Mouse (Mus musculus): ENCODE measurements around the gene Supt6. TPM values are rescaled to one million over a fixed set of nuclear protein-coding genes. Genes with fewer than 3 reads are reported as not detected.

The Supt6 gene
- polyA plus RNA-seq (2014; fragmentation: Illumina TruSeq; extraction: RNeasy Lipid Tissue Mini Kit (QIAGEN cat#74804); ENCODE audit: low read depth, low replicate concordance), result 25.6 TPM

DNA sequence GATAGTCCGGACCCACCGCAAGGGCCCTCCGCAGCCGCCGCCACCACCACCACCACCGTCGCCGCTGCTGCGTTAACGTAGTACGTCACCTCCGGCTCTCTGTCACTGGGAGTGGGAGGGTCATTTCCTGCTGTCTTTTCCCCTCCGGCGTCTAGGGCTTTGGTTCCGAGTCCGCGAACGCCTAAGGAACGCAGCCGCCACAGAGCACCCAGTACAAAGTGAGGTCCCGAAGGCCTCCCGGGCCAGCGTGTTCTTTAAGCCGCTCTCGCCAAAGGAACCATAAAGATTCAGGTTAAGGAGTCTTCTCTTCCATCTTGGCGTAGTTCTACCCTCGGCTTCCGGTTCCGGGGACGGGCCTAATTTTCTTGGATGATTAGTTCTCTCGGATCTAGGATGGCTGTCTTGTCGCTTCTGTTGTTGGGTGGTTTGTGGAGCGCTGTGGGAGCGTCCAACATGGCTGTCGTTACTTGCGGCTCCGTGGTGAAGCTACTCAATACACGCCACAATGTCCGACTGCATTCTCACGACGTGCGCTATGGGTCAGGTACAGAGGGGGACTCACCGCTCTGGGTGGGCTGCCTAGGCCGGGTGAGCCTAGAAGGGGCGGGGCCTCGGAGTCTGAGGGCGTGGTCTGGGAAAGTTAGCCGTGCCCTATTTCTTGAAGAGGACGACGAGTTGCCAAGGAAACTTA lies at the start of gene Supt6, which contains the start of gene Sdf2:
Gene Supt6 (minus strand): TSS at position 361 of the 691 bp plus-strand sequence.
Gene Sdf2 (plus strand): TSS at position 120 of the 691 bp plus-strand sequence.

DNA sequence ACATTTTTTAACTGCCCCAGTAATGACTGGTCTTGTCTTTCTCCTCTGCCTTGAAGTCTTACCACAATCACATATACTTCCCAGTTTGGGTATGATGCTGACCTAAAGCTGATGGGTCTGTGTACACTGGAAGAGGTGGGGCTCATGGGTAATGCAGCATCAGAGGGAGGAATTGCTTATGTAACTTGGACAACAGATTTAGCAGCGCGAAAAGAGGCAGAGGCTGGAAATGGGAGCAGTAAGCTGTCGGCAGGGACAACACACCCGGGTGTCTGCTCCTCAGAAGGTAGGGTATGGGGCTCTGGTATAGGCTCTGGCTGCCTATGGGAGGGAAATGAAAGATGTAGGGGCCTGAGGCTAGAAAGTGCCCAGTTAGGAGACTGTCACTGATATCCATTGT lies 44.9 kb upstream of the Supt6 start, which contains the start of gene BC030499:
Gene BC030499 (plus strand): TSS at position 188 of the 400 bp plus-strand sequence.

DNA sequence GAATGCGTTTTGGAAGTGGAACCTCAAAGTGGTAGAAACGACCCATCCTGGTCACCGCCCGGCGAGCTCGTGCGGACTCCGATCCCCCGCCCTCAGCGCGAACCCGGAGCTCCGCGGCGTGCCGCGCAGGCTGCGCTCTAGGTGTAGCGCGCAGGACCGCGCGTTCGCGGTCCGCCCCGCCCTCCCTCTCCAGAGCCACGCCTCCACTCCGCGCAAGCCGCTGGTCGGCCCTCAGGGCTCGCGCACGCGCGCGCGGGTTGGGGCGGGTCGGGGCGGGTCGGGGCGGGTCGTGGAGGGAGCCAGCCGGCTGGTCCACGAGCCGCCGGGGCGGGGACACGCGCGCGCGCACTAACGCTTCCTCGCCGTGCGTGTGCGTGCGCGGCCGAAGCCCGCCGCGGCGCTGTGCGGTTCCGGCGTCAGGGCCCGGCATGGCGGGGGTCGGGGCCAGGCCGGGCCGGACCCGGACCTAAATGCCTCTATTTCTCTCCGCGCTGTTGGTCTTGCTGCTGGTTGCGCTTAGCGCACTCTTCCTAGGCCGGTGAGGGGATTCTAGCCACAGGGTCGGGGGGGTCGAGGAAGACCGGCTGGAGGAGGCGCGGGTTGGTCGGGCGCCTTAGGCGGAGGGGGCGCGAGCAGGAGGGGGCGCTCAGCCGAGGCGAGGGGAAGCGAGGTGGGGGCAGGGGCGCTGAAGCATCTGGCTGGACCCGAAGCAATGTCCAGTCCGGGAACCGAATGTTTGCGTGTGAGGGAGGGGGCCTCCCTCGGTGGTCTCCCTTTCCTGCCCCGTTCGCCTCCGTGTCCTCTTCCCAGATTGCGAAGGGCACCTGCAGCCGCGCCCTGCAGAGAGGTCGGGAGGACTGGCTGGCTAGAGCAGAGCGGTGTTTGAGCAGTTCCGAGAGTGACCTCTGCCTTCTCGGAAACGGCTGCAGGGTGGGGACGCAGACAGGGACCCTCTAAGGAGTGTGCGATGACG lies 15.9 kb upstream of the Supt6 start, which contains the start of gene 2610507B11Rik:
Gene 2610507B11Rik (plus strand): TSS at position 373 of the 973 bp plus-strand sequence.

DNA sequence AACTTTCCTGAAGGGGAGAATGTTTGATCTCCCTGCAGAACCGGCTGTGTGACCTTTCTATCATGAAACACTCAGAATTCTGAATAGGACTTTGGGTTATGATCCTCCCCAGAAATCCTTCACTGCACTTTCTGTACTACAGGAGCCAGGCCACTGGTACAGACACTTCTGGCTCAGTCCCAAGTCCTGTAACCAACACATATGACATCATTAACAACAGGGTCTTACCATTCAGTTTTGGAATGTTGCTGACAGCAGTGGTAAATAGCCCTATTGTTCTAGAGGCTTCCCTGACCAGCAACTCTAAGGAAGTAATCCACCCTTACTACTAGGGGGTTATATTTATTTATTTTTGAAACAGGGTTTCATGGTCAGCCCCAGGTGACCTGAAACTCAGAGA lies 52.7 kb downstream of the Supt6 start, which contains the start of gene Proca1:
Gene Proca1 (plus strand): TSS at position 280 of the 400 bp plus-strand sequence.

DNA sequence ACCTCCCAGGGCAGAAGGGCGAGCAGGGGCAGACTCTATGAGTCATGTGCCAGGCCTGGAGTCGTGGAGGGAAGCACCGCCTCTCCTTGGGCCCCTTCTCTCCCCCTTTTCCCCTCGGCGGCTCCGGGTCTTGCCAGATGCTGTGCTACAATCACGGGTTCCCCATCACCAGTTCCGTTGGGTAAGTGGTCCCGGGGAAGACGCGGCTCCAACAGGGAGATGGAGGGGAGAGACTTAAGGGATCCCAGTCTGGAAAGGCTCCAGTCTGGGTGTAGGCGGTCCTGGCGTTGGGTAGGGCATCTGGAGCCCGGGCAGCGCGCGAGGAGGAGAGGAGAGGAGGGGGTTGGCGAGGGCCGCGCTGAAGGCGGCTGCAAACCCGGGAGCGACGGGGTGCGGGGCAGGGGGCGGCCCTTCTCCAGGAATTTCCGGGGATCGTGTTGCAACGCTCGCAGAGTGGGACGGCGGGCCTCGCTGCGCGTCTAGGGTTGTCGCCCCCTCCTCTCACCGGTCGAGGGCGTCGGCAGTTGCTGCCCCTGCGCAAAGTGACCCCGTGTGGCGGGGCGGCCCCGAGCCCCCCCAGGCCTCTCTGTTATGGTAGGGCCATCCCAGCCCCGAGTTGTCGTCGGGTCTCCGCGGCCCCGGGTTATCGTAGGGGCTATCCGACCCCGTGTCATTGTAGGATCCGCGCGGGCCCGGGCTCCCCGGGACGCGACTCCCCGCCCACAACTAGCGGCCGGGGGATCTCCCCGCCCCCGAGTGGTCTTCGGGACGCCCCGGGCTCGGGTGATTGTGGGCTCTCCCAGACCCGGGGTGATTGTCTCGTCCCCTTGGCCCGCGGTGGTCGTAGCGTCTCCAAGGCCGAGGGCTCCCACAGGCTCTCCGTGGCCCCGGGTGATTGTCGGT lies 57.2 kb downstream of the Supt6 start, which contains the start of gene Rab34:
Gene Rab34 (plus strand): TSS at position 100 of the 903 bp plus-strand sequence.

DNA sequence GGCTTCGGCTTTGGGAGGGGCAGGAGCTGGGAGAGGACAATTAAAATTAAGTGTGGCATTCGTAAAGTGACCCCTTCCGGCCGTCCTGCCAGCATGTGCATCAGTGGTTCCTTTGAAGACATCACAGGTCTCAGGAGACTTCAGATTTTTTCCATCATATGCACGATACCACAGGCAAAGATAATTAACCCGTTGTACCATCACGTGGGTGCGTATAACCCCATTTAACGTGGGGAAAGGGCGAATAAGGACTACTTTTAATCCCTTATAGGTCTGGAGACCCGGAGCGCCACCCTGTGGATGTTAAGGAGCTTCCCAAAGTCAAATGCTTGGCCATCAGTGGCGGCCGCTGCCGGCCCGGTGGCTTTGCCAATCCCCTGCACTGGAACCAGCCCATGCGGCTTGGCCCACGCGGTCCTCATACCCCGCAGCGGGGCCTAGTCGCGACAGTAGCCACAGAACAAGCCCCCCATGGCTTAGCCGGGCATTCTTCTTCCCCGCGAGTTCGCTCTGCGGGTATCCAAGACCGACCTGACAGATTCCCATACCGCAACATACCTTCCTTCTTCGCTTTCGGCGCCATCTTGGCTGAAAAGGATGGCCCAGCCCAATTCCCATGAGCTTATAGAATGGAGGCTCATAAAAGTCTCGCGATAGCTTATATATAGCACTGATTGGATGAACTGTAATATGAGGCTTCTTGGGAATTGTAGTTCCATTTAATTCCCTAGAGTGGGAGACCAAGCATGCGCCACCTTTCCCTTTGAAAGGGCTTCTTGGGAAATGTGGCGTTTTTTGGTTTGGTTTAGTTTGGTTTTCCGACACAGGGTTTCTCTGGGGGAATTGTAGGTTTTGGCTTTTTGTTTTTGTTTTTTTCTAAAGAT lies 62.6 kb downstream of the Supt6 start, which contains the start of gene Rpl23a:
Gene Rpl23a (minus strand): TSS at position 624 of the 884 bp plus-strand sequence.

DNA sequence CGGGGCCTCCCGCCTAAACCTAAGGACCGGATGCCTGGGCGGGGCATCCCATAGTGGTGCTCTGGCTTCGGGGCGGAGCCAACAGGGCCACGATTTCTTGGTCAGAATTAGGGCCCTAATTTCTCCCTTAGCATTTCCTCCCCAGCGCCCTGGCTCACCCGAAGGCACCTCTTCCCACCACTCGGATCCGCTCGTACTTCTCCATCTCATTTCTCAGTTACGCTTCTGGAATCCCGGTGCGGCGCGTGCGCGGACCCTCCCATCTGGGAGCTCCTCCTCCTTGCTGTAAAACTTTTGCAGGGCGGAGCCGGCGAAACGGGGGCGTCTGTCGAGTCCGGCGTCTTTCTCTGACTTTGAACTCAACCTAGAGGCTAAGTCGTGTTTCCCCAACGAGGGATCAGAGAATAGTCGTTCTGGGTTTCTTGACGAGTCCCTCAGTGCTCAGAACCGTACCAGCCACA lies 69.4 kb downstream of the Supt6 start, which contains the start of the genes Nek8 and Tlcd1:
Gene Nek8 (minus strand): TSS at position 274 of the 461 bp plus-strand sequence.
Gene Tlcd1 (plus strand): TSS at position 310 of the 461 bp plus-strand sequence.

DNA sequence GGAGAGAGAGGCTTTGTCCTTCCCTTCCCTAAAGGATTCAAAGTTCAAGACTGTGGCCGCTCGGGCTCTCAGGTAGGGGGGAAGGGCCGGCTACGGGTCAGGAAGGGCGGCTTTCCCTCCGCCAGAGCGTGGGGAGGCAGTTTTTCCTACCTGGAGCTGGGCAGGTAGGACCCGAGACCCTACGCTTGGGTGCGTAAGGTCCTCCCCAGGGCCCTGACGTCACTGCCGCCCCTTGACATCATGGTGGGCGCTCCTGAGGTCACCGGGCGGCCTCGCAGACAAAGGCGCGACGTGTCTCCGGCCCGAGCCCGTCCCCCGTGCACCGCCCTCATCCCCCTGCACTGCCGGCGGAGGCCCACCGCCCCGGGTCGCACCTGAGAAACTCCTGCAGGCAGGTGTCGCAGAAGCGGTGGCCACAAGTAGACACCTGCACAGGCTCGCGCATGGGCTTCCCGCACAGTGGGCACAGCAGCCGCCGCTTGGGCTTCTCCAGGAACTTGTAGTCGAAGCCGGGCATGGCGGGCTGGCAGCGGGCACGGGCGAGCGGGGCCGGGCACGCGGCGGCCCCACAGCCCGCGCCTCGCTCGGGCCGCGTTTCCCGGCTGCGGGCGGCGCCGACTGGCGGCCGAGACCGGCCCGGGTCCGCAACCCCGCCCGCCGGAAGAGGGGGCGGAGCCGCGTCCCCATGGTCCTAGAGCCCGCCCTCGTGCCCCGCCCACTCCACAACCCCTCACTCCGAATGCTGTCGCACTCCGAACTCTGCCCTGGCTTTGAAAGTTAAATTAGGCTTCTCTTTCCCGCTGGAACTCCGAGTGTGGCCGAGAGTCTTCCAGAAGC lies 80.6 kb downstream of the Supt6 start, which contains the start of gene Traf4:
Gene Traf4 (minus strand): TSS at position 666 of the 837 bp plus-strand sequence.

Other genes starting within 250 kb of the Supt6 start
- 3.2 TPM for gene Dhrs13, start 213.7 kb downstream of the Supt6 start, polyA plus RNA-seq (2014; fragmentation: Illumina TruSeq; extraction: RNeasy Lipid Tissue Mini Kit (QIAGEN cat#74804); ENCODE audit: low read depth, low replicate concordance)
- gene Flot2, start 208.1 kb downstream of the Supt6 start, polyA plus RNA-seq (2014; fragmentation: Illumina TruSeq; extraction: RNeasy Lipid Tissue Mini Kit (QIAGEN cat#74804); ENCODE audit: low read depth, low replicate concordance), result 57.8 TPM
- gene Eral1, start 165.6 kb downstream of the Supt6 start, polyA plus RNA-seq (2014; fragmentation: Illumina TruSeq; extraction: RNeasy Lipid Tissue Mini Kit (QIAGEN cat#74804); ENCODE audit: low read depth, low replicate concordance), result 23.7 TPM
- gene Fam222b, start 151.3 kb downstream of the Supt6 start, polyA plus RNA-seq (2014; fragmentation: Illumina TruSeq; extraction: RNeasy Lipid Tissue Mini Kit (QIAGEN cat#74804); ENCODE audit: low read depth, low replicate concordance), result 10.5 TPM
- 5.6 TPM for gene Traf4, start 80.4 kb downstream of the Supt6 start, polyA plus RNA-seq (2014; fragmentation: Illumina TruSeq; extraction: RNeasy Lipid Tissue Mini Kit (QIAGEN cat#74804); ENCODE audit: low read depth, low replicate concordance)
- 4.2 TPM for gene Nek8, start 69.3 kb downstream of the Supt6 start, polyA plus RNA-seq (2014; fragmentation: Illumina TruSeq; extraction: RNeasy Lipid Tissue Mini Kit (QIAGEN cat#74804); ENCODE audit: low read depth, low replicate concordance)
- 12.8 TPM for gene Tlcd1, start 69.3 kb downstream of the Supt6 start, polyA plus RNA-seq (2014; fragmentation: Illumina TruSeq; extraction: RNeasy Lipid Tissue Mini Kit (QIAGEN cat#74804); ENCODE audit: low read depth, low replicate concordance)
- gene Rpl23a, start 62.4 kb downstream of the Supt6 start, polyA plus RNA-seq (2014; fragmentation: Illumina TruSeq; extraction: RNeasy Lipid Tissue Mini Kit (QIAGEN cat#74804); ENCODE audit: low read depth, low replicate concordance), result 1,229 TPM
- gene Rab34, start 57.6 kb downstream of the Supt6 start, polyA plus RNA-seq (2014; fragmentation: Illumina TruSeq; extraction: RNeasy Lipid Tissue Mini Kit (QIAGEN cat#74804); ENCODE audit: low read depth, low replicate concordance), result 15.8 TPM
- 2.3 TPM for gene Proca1, start 52.6 kb downstream of the Supt6 start, polyA plus RNA-seq (2014; fragmentation: Illumina TruSeq; extraction: RNeasy Lipid Tissue Mini Kit (QIAGEN cat#74804); ENCODE audit: low read depth, low replicate concordance)
- 70.7 TPM for gene Sdf2, start 241 bp downstream of the Supt6 start, polyA plus RNA-seq (2014; fragmentation: Illumina TruSeq; extraction: RNeasy Lipid Tissue Mini Kit (QIAGEN cat#74804); ENCODE audit: low read depth, low replicate concordance)
- gene 2610507B11Rik, start 15.8 kb upstream of the Supt6 start, polyA plus RNA-seq (2014; fragmentation: Illumina TruSeq; extraction: RNeasy Lipid Tissue Mini Kit (QIAGEN cat#74804); ENCODE audit: low read depth, low replicate concordance), result 147 TPM
- 0.45 TPM for gene BC030499, start 44.9 kb upstream of the Supt6 start, polyA plus RNA-seq (2014; fragmentation: Illumina TruSeq; extraction: RNeasy Lipid Tissue Mini Kit (QIAGEN cat#74804); ENCODE audit: low read depth, low replicate concordance)
- gene Spag5, start 55.5 kb upstream of the Supt6 start, polyA plus RNA-seq (2014; fragmentation: Illumina TruSeq; extraction: RNeasy Lipid Tissue Mini Kit (QIAGEN cat#74804); ENCODE audit: low read depth, low replicate concordance), result 0.37 TPM
- 0.63 TPM for gene Aldoc, start 77.0 kb upstream of the Supt6 start, polyA plus RNA-seq (2014; fragmentation: Illumina TruSeq; extraction: RNeasy Lipid Tissue Mini Kit (QIAGEN cat#74804); ENCODE audit: low read depth, low replicate concordance)
- 23.8 TPM for gene Pigs, start 82.4 kb upstream of the Supt6 start, polyA plus RNA-seq (2014; fragmentation: Illumina TruSeq; extraction: RNeasy Lipid Tissue Mini Kit (QIAGEN cat#74804); ENCODE audit: low read depth, low replicate concordance)
- 6.7 TPM for gene Unc119, start 97.5 kb upstream of the Supt6 start, polyA plus RNA-seq (2014; fragmentation: Illumina TruSeq; extraction: RNeasy Lipid Tissue Mini Kit (QIAGEN cat#74804); ENCODE audit: low read depth, low replicate concordance)
- not detected for gene Foxn1, start 140.6 kb upstream of the Supt6 start, polyA plus RNA-seq (2014; fragmentation: Illumina TruSeq; extraction: RNeasy Lipid Tissue Mini Kit (QIAGEN cat#74804); ENCODE audit: low read depth, low replicate concordance)
- not detected for gene Slc13a2, start 176.2 kb upstream of the Supt6 start, polyA plus RNA-seq (2014; fragmentation: Illumina TruSeq; extraction: RNeasy Lipid Tissue Mini Kit (QIAGEN cat#74804); ENCODE audit: low read depth, low replicate concordance)
- 2.9 TPM for gene Slc46a1, start 219.7 kb upstream of the Supt6 start, polyA plus RNA-seq (2014; fragmentation: Illumina TruSeq; extraction: RNeasy Lipid Tissue Mini Kit (QIAGEN cat#74804); ENCODE audit: low read depth, low replicate concordance)

Measured in heart, adult 10 weeks (tissue).